Mouse (Mus musculus) E14TG2a.4 (cell line): ENCODE measurements at regions not wholly inside any gene's neighbourhood (a gene's known extent, or its start where the extent isn't known, plus 50 kb on each side); places are given as distances from the start of the nearest gene placed in this dataset.

Experiments
- CTCF ChIP-seq: conservative IDR thresholded peaks from 2 replicates; pipeline ENCODE4 v1.5.1; 2014; ENCODE audit warnings: low read length
- POU5F1 ChIP-seq: IDR thresholded peaks from 2 replicates; pipeline ENCODE4 v1.6.1; 2014; ENCODE audit warnings: low read length, borderline replicate concordance

- TF ChIP-seq CTCF = no peak
- TF ChIP-seq POU5F1 = no peak
Measured at GRCm38 (mm10) chr3:37987007-37987774, 262.9 kb upstream of the Gm5148 start.
